Mouse (Mus musculus) left cerebral cortex, postnatal 14 days (tissue): ENCODE results near the gene Gm6676. TPM values are rescaled to one million over a fixed set of nuclear protein-coding genes. Genes with fewer than 3 reads are reported as not detected.
A peak's percentile ranks its signal among the peaks of the same experiment; 100 is the strongest.
"Not testable (repeated sequence)": the region's sequence is repeated elsewhere in the genome, so short reads cannot be mapped to it uniquely, and the experiment has no call there.

ENCODE experiments used
- DNase-seq, 2 experiments: peaks; one replicate each; pipeline ENCODE4 v3.0.0; 2021 to 2022; ENCODE audit warnings: low spot score in 2 of 2, mixed read lengths in 1 of 2
- intact Hi-C: fragments of 180-260 bp; cut with DNase I; formaldehyde crosslinking; loops from one replicate; pipeline ENCODE4 v1.15.1; 2025
- long read RNA-seq, 2 experiments: library from polyadenylated mRNA; stranded (forward); transcript quantifications; one replicate each; pipeline ENCODE4 v2.0.0; 2021
- total RNA-seq, 2 experiments: library from RNA; stranded (reverse); gene quantifications; 2 replicates each; pipeline ENCODE4 v1.2.3; 2021

Gene Gm6676
- total RNA-seq: not detected
- long read RNA-seq, experiment 1: 0 reads
- long read RNA-seq, experiment 2: 0 reads

DNA sequence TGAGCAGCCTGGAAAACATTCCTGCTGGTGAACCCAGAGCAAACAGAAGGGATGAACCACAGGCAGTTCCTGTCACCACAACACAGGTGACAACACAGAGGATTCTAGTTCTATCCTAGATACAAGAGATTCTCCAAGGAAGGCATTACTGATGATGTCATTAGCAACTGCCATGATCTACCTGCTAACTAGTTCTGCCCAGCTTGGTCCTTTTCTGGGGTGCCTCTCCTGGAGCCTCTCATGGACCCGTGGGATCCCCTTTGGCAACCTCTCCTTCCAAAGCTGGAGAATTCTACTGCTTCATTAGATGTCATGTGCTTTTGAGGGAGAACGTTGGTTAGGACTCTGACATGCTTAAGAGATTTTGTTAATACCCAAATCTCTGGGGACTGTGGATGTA lies at the start of gene Gm6676:
Gene Gm6676, minus strand, starts transcription at position 101 of the 400 bp plus-strand sequence.
- DNase-seq, intact Hi-C loops: not testable (repeated sequence)

DNA sequence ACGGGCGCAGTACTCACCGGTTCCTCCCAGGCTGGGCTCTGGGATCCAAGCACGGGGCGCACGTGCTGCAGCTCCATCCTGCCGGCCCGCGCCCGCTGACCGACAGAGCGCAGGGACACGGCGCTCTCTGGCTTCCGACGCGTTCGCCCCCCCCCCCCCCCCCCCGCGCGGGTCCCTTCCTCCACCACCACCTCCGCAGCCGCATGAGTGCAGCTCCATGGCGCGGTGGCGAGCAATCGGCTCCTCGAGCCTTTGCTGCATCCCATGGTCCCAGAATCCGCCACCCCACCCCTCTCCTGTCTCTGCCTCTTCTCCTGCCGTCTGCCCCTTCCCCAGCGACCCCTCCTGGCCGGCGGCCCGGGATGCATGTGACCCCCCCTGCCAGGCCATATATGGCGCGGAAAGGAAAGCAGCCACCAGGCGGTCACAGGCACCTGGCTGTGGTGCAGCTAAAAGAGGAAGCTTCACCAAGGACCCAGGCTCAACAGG lies 49.3 kb upstream of the Gm6676 start, which contains the start of gene Gm3512:
Gene Gm3512, minus strand, starts transcription at position 51 of the 489 bp plus-strand sequence.
- intact Hi-C loops: not testable (repeated sequence)

GRCm38 (mm10) chr14:7105124-7105802 lies 19.9 kb downstream of the Gm6676 start:
- peak in 1 of 2 experiments; percentile 2 for DNase-seq
- intact Hi-C loops: not testable (repeated sequence)

More for the DNA sequence above, 49.3 kb upstream of the Gm6676 start, which contains the start of gene Gm3512:
- peak in 1 of 2 experiments; percentile 8 for DNase-seq

GRCm38 (mm10) chr14:7100521-7100920 lies 24.7 kb downstream of the Gm6676 start, which contains the start of gene Gm3696:
Gm3696 (minus strand) TSS chr14:7100621.
- DNase-seq, intact Hi-C loops: not testable (repeated sequence)

Other genes starting within 250 kb of the Gm6676 start
- gene Gm3667, start 235.4 kb downstream of the Gm6676 start, total RNA-seq: 1 to 10 TPM; 1.6 to 2.6 TPM
- gene Gm6356, start 151.6 kb downstream of the Gm6676 start, total RNA-seq: not detected
- gene Gm10406, start 98.0 kb downstream of the Gm6676 start, total RNA-seq: 1 to 10 TPM in 1 of 2 experiments, under 1 TPM in 1; 0.46 to 1.1 TPM
- gene Gm3685, start 80.4 kb downstream of the Gm6676 start, total RNA-seq: not detected
- gene Gm3696, start 24.8 kb downstream of the Gm6676 start, total RNA-seq: 1 to 10 TPM; 3.7 to 4.1 TPM
- 1 to 10 TPM in 1 of 2 experiments, under 1 TPM in 1; 0.70 to 1.1 TPM for gene Gm3512, start 49.1 kb upstream of the Gm6676 start, total RNA-seq
- gene Gm16434, start 69.1 kb upstream of the Gm6676 start, total RNA-seq: not detected
- gene Gm3727, start 139.3 kb upstream of the Gm6676 start, total RNA-seq: not detected
- gene Gm3739, start 189.6 kb upstream of the Gm6676 start, total RNA-seq: under 1 TPM; 0.55 to 0.75 TPM
- not detected for gene Gm5797, start 207.0 kb upstream of the Gm6676 start, total RNA-seq
- not detected for gene Gm8374, start 239.7 kb upstream of the Gm6676 start, total RNA-seq